Mouse (Mus musculus): Measurements from ENCODE around the gene Krt84.

Krt84 gene

DNA sequence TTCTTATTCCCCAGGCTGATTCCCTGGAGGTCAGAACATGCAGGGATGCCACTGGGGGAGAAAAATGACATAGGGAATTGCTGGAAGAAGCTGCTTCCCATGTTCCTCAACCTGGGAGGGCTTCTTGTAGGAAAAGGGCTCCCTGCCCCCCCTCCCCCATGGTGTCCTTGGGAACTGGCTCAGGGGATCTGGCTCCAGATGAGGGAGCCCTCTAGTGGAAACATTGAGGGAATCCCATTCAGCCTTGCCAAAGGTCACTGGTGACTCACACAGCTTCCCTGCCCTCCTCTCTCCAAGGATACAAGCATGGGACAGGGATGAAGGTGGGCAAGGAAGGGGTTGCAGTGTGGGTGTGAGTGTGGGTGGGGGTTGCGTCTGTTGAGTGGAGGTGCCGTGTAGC, 35.4 kb downstream of the Krt84 start:
- in situ Hi-C loops (cut with MboI, MseI) = no loop called here

DNA sequence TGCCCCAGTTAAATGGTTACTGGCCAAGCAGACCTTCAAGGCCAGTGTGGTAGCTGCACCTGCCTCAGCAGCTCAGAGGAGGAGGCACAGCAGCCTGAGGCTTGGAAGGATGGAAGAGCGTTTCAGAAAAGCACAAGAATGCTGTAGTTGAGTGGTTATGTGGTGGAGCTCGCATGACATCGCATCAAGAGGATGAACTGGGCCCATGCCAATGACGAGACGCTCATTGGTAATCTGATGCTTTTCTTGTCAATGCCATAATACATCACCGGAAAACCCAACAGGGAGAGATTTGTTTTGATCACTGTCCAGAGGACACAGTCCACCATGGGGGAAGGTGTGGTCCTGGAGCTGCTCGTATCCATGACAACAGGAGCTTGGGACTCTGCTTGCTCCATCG, 37.4 kb downstream of the Krt84 start:
- in situ Hi-C loops (cut with MboI, MseI) = no loop called here

DNA sequence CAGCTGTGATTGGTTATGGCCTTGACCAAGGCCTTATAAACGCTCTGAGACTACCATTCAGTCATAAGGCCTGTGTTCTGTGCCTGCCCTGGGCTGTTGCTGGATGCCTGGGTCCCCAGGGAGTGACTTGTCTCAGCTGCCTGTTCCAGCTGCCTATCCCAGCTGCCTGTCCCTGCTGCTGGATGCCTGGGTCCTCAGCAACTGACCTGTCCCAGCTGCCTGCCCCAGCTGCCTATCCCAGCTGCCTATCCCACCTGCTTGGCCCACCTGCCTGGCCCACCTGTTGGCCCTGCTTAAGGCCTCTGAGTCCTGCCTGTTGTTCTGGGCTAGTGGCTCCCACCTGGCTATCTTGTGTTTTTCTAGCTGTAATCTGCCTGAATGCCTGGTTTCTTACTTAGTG, 38.4 kb downstream of the Krt84 start:
- in situ Hi-C loops (cut with MboI, MseI) = loop anchor here (5.0 kb wide), 1 partner anchor 37 kb away; no protein-coding TSS in a partner anchor

DNA sequence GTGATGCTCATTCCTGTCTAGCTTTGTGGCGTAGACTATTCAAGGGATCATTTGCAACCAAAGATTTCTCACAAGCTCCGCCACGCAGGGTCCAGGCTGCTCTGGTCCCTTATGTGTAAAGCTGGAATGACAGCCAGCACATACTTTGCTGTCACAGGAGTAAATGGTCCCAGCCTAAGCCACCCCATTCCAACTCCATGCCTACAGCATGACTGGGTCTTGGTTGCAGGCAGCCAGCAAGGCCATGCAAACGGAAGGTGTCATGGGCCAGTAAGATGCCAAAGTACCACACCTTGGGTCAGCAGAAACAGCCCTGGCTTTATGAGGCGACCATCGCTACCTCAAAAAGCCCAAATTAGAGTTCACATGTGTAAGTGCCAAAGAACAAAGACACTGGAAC, 38.9 kb downstream of the Krt84 start:
- in situ Hi-C loops (cut with MboI, MseI) = loop anchor here (5.0 kb wide), 1 partner anchor 36 kb away; no protein-coding TSS in a partner anchor

DNA sequence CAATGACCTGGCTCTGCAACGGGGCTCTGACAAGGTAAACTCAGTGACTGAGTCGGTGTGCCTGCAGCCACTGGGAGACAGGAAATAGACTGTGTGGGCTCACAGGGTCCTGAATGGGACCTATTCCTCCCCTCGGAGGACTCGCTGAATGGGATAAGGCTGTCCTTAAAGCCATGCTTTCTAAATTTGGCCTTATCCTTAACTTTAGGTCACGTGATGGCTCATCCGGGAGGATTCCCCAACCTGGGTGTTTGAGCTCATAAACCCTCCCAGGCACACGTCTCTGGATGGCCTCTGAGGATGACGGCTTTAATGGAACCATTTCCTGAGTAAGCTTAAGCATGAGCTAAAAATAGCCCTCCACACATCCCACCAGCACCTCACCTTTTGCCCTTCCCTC, 39.9 kb downstream of the Krt84 start:
- in situ Hi-C loops (cut with MboI, MseI) = loop anchor here (5.0 kb wide), 1 partner anchor 35 kb away; no protein-coding TSS in a partner anchor

DNA sequence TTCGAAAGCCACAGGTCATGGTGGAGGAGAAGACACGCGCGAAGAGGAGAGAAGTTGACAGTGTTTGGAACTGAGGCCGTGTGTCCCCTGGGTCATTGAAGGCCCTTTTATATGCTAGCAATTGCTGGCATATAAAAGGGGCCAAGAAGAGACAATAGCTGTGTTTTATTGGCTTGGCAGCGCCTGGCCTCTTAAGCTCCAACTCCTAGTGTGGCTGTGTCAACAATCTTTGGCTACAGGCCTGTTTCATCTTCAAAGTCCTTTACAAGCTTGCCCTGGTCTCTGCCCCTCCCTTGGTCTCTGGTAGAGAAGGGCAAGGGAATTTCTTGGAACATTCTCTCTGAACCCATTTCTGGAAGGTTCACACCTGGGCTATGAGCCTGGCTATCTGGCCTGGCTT, 41.2 kb downstream of the Krt84 start, which contains the start of gene Krt83:
Gene Krt83, minus strand, starts transcription at position 82 of the 400 bp plus-strand sequence.
- in situ Hi-C loops (cut with MboI, MseI) = loop anchor here (5.0 kb wide), 1 partner anchor 34 kb away; no protein-coding TSS in a partner anchor

DNA sequence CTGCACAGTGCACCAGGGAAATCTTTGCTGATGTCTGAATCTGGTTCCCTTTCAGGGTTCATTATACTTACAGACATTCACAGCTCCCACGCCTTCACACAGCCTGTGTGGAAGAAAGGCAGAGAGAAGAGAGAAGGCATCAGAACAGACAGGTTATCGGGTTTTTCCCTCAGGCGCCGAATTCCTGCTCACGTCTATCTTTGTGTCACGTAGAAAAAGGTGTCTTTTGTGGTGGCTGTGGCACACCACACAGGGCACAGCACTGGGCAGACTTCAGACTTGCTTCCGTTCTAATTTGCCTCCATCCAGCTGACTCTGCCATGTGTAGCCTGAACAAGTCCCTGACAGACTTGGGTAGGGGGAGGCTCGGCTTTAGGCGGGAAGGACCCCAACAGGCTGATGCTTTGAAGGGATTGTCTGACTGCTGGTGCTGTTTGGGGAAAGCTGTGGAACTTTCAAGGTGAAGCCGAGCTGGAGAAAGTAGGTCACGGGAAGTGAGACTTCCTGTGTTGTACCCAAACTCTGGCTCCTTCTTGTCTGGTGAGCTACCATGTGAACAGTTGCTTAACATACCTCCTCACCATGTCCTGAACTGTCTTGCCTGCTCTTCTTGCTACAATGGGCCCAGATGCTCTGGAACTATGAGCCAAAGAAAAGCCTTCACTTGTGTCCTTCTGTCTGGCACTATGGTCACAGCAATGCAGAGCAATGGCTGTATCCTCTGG, 46.5 kb downstream of the Krt84 start:
- in situ Hi-C loops (cut with MboI, MseI) = no loop called here

DNA sequence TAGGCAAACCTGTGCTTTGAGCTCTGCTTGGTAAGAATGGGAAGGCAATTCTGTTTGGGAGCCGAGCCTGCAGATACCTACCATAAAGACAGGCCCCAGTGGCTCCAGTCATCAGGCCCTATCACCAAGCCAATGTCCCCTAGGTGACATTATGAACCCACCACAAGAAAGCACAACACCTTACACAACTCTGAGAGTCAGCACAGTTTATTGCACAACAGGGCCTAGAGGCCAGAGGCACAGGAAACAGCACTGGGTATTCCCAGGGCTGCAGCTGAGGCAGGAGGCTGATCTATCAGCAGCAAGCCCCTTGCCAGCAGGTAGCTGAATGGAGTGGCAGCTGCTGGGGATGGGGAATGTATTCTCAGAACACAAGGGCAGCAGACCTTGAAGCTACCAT, 47.7 kb downstream of the Krt84 start:
- in situ Hi-C loops (cut with MboI, MseI) = no loop called here

DNA sequence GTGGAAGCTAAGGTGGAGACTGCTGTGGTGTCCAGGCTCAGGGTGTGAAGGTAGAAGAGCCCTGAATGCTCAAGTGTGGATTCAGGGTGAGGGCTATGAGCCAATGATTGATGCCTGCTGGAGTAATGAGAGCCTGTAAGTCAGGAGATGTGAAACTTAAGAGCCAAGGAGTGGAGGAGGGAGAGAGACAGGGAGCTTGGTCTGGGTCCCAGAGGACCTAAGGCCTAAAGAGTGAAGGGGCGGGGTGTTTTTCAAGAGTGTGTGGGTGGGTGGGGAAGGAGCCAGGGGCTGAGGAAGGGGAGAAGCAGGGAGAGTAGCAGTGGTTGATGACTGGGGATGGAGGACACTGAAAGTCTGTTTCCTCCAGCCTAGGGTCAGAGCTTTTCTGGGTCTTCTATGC, 49.0 kb downstream of the Krt84 start:
- in situ Hi-C loops (cut with MboI, MseI) = no loop called here

DNA sequence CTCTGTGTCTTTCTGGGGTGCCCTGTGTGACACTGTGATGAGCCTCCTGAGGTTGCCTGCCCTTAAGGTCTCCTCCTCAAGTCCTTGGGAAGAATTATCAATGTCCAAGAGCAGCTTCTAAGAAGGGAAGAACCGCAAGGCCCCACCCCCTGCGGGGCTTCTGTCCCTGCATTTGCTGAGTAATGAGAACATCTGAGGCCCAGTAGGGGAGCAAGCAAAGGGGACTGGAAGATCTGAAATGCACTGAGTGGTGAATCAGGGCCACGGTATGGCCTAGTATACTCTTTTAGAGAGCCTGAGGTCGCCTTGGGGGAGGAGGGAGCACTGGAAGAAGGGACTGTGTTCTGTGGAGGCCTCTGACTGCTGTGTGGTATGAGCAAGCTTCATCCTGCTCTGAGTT, 50.6 kb downstream of the Krt84 start:
- in situ Hi-C loops (cut with MboI, MseI) = no loop called here

DNA sequence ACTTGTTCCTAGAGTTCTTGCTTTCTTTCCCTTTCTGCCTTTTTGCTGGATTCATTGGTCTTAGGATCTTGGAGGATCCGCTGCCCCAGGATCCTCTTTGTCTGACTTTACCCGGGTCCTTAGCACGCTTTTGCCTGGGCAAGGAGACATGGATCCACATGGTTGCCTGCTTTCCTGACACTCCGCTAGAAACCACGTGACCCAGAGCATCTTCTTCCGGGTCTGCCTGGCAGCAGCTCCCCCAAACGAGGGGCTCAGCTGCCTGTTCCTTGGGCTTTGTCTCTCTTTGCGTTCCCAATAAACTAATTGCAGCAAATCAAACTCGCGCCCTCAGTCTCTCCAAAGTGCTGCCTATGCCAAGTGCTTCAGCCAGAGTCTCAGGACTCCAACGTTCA, 53.0 kb downstream of the Krt84 start:
- in situ Hi-C loops (cut with MboI, MseI) = no loop called here

DNA sequence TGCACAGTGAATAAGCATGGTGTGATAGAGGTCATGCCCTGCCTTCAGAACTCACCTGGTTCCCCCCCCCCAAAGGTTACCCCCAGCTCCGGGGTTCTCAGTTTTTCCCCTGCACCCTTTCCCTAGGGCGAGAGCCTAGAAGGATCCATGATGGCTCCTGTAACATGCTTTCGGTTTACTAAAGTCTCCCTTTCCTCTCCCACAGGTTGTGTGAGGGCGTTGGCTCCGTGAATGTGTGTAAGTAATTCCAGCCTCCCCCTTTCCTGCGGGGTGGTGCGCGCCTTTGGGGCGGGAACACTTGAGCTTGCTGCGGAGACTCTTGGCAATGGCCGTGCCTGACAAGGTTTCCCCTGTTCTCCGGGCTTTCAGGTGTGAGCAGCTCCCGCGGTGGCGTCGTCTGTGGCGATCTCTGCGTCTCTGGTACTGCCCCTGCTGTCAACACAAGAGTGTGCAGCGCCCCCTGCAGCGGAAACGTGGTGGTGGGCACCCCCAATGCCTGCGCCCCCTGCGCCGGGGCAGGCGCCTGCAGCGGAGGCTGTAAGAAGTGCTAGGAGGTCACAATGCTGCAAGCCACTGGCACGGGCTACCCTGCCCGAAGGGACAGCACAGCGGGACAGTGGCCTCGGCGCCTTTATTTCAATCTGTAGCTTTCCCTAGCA, 53.5 kb downstream of the Krt84 start:
- in situ Hi-C loops (cut with MboI, MseI) = no loop called here

Measured in regulatory T cell (primary cell).